Mouse (Mus musculus) lung, embryonic 16.5 days (tissue): ENCODE measurements around the gene Hyal2. TPM values are rescaled to one million over a fixed set of nuclear protein-coding genes. Genes with fewer than 3 reads are reported as not detected.

Experiments used
- ATAC-seq: fragments of 200-750 bp; cut with Nextera tagmentation; 2 replicates; pipeline ENCODE4 v1.8.0; 2017; ENCODE audit warnings: low read depth, mild to moderate bottlenecking, moderate library complexity
- H3K27ac ChIP-seq: fragments of 300-500 bp; sonication (generic); 2 replicates; pipeline ENCODE4 v1.5.1; 2014; ENCODE audit warnings: mild to moderate bottlenecking, control low read depth, low read length
- H3K27me3 ChIP-seq: fragments of 300-500 bp; sonication (generic); 2 replicates; pipeline ENCODE4 v1.6.1; 2014; ENCODE audit warnings: low read depth, low read length, mixed read lengths; ENCODE audit not compliant: control insufficient read depth, insufficient read depth
- H3K36me3 ChIP-seq: fragments of 300-500 bp; sonication (generic); 2 replicates; pipeline ENCODE4 v1.6.1; 2014; ENCODE audit warnings: low read length; ENCODE audit not compliant: control insufficient read depth, insufficient read depth
- H3K4me1 ChIP-seq: fragments of 300-500 bp; sonication (generic); replicated peaks from 2 replicates; pipeline ENCODE4 v1.6.1; 2014; ENCODE audit warnings: low read length, mixed read lengths; ENCODE audit not compliant: control insufficient read depth, insufficient read depth
- H3K4me2 ChIP-seq: fragments of 300-500 bp; sonication (generic); 2 replicates; pipeline ENCODE4 v1.6.1; 2014; ENCODE audit warnings: low read depth, low read length, control low read depth
- H3K4me3 ChIP-seq: fragments of 300-500 bp; sonication (generic); 2 replicates; pipeline ENCODE4 v1.5.1; 2014; ENCODE audit warnings: mild to moderate bottlenecking, low read length, control low read depth
- H3K9ac ChIP-seq: fragments of 300-500 bp; sonication (generic); 2 replicates; pipeline ENCODE4 v1.6.1; 2014; ENCODE audit warnings: low read length, control low read depth
- H3K9me3 ChIP-seq: fragments of 300-500 bp; sonication (generic); 2 replicates; pipeline ENCODE4 v1.6.1; 2016; ENCODE audit warnings: low read length; ENCODE audit not compliant: control insufficient read depth
- WGBS: fragments of 180-500 bp; shearing (Covaris S2); extraction: QIAGEN DNeasy Blood & Tissue Kit; methylation state at CpG from one replicate; pipeline ENCODE4 v1.1.7; 2014; 5-methylcytosine and 5-hydroxymethylcytosine counted together
- polyA plus RNA-seq: library from polyadenylated mRNA; unstranded; fragments of >200 nt; fragmentation: Nextera tagmentation; extraction: Ambion mirVana; gene quantifications from 2 replicates; pipeline ENCODE4 v1.2.1, GENCODE M21; 2015

Hyal2 gene
- polyA plus RNA-seq, 1 experiment from 2014 or later = 101 TPM

GRCm38 (mm10) chr9:107538231-107538630 is 29.5 kb upstream of the Hyal2 start:
- H3K9ac ChIP-seq = no peak overlapping the region
- no peak for ATAC-seq
- no peaks in the 10 kb centered on the region for H3K27me3 ChIP-seq
- H3K9me3 ChIP-seq = no peaks in the 10 kb centered on the region
- no peak overlapping the region for H3K4me2 ChIP-seq
- WGBS = 86% methylated on average over 7 of the region's 7 CpGs
- H3K27ac ChIP-seq = no peak overlapping the region
- no peak overlapping the region for H3K4me3 ChIP-seq
- H3K4me1 ChIP-seq = peaks cover 36% of the 10 kb centered on the region
- H3K36me3 ChIP-seq = peaks cover 23% of the 10 kb centered on the region

GRCm38 (mm10) chr9:107538711-107539110 is 29.0 kb upstream of the Hyal2 start:
- H3K27ac ChIP-seq = no peak overlapping the region
- H3K4me3 ChIP-seq = no peak overlapping the region
- H3K36me3 ChIP-seq = peaks cover 23% of the 10 kb centered on the region
- no peaks in the 10 kb centered on the region for H3K9me3 ChIP-seq
- ATAC-seq = no peak
- WGBS = 88% methylated on average over 3 of the region's 3 CpGs
- H3K9ac ChIP-seq = no peak overlapping the region
- H3K4me2 ChIP-seq = no peak overlapping the region
- H3K4me1 ChIP-seq = peaks cover 36% of the 10 kb centered on the region
- H3K27me3 ChIP-seq = no peaks in the 10 kb centered on the region

DNA sequence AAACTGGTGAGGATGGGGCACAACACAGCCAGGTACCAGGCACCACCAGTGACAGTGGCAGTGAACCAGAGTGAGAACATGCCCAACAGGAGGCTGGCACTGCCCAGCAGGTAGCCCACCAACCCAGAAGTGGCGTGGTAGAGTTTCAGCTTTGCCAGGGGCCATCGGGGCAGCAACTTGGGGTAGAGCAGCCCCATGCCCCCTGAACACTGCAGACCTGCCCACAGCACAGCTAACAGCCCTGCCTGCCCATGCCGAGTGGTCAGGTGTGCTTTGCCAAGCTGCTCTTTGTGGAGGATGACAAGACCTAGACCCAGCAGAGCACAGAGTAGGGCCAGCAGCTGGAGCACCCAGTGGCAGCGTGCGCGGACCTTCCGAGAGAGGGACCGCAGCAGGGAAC is 27.8 kb upstream of the Hyal2 start:
- Histone ChIP-seq H3K9me3 (no peaks in the 10 kb centered on the region), H3K27ac (no peak overlapping the region), H3K36me3 (peaks cover 32% of the 10 kb centered on the region), H3K9ac (no peak overlapping the region), H3K4me3 (no peak overlapping the region), H3K4me2 (no peak overlapping the region), H3K4me1 (peaks cover 36% of the 10 kb centered on the region), H3K27me3 (no peaks in the 10 kb centered on the region)
- no peak for ATAC-seq
- 90% methylated on average over 8 of the region's 8 CpGs for WGBS

DNA sequence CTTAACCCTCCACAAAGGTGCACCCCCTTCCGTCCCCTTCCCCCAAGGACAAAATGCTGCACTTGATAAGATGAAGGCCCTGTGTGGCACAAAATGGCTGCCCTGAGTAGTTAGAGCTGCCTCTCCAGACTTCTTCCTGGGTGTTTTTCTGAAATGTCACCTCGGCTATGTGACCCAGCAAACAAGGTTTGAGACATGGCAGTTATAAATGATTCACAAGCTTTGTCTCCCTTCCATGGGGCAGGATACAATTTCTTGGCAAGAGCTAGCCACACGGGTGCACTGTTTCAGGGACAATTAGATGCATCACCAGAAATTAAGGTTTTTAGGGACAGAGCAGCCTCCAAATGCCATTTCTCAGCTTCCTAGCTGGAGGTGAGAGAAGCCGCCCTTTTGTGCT is 27.3 kb upstream of the Hyal2 start:
- H3K36me3 ChIP-seq = peaks cover 32% of the 10 kb centered on the region

DNA sequence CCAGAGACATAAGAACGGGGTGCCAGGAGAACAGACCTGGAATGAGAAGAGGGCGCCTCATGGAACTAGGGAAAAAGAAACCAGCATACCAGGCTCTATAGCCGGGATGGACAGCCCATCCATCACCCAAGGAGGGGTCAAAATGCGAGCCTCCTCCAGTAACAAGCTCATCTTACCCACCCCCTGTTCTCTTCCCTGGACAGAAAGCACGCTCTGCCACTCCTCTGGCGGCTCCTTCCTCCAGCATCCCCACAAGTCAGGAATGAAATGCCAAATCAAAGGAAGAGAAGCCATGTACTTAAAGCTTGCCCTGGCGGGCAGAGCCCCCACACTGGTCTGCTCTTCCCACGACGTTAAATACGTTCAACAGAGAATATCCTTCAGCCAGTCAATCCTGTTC is 26.7 kb upstream of the Hyal2 start:
- no peak for ATAC-seq
- Histone ChIP-seq H3K9ac (peak overlapping the region; percentile 81), H3K36me3 (peaks cover 32% of the 10 kb centered on the region), H3K4me3 (peak overlapping the region; percentile 67), H3K27ac (peak overlapping the region; percentile 24; the same call in 1 of the 2 replicates), H3K4me1 (peaks cover 27% of the 10 kb centered on the region), H3K4me2 (peak overlapping the region; percentile 93), H3K27me3 (no peaks in the 10 kb centered on the region), H3K9me3 (no peaks in the 10 kb centered on the region)
- WGBS = 23% methylated on average over 10 of the region's 10 CpGs

More for the DNA sequence above, 27.3 kb upstream of the Hyal2 start:
- Histone ChIP-seq H3K27me3 (no peaks in the 10 kb centered on the region), H3K4me2 (no peak overlapping the region), H3K9me3 (no peaks in the 10 kb centered on the region), H3K4me1 (peaks cover 33% of the 10 kb centered on the region), H3K27ac (no peak overlapping the region), H3K9ac (no peak overlapping the region), H3K4me3 (no peak overlapping the region)
- ATAC-seq = no peak
- 52% methylated on average over 4 of the region's 4 CpGs for WGBS

- Histone ChIP-seq H3K9ac (peak within 1 kb of the TSS; percentile 81), H3K4me3 (peak within 1 kb of the TSS; percentile 67), H3K27me3 (no peaks in the 10 kb centered on the region), H3K4me1 (peaks cover 23% of the 10 kb centered on the region), H3K4me2 (peak within 1 kb of the TSS; percentile 93), H3K9me3 (no peaks in the 10 kb centered on the region), H3K36me3 (peaks cover 32% of the 10 kb centered on the region), H3K27ac (peak within 1 kb of the TSS; percentile 28)
- ATAC-seq = peak; percentile 89
- under 1% methylated on average over 46 of the region's 46 CpGs for WGBS
These were observed 26.0 kb upstream of the Hyal2 start, which contains the start of the genes Cyb561d2 and Nprl2 for GRCm38 (mm10) chr9:107541474-107542351. Gene Cyb561d2 (minus strand): TSS chr9:107542193. Gene Nprl2 (plus strand): TSS chr9:107542226.

DNA sequence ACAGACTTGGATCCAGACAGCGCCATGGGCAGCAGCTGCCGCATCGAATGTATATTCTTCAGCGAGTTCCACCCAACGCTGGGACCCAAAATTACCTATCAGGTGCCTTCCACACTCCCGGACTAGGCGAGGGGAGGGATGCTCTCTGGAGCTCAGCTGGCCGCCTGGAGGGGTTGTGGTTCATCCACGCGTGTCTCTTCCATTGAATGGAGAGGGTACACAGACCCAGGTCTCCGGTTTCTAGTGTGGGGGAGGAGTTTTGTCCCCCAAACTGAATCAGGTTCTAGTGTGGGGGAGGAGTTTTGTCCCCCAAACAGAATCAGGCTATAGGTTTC is 25.4 kb upstream of the Hyal2 start:
- Histone ChIP-seq H3K9ac (peak overlapping the region; percentile 81), H3K27ac (peak overlapping the region; percentile 16; the same call in 1 of the 2 replicates), H3K4me2 (peak overlapping the region; percentile 93), H3K27me3 (no peaks in the 10 kb centered on the region), H3K36me3 (peaks cover 32% of the 10 kb centered on the region), H3K4me1 (peaks cover 25% of the 10 kb centered on the region), H3K9me3 (no peaks in the 10 kb centered on the region), H3K4me3 (peak overlapping the region; percentile 67)
- 0 out of 2 replicates have a peak, but pooled peaks have one; percentile 4 for ATAC-seq
- WGBS = under 1% methylated on average over 11 of the region's 11 CpGs

DNA sequence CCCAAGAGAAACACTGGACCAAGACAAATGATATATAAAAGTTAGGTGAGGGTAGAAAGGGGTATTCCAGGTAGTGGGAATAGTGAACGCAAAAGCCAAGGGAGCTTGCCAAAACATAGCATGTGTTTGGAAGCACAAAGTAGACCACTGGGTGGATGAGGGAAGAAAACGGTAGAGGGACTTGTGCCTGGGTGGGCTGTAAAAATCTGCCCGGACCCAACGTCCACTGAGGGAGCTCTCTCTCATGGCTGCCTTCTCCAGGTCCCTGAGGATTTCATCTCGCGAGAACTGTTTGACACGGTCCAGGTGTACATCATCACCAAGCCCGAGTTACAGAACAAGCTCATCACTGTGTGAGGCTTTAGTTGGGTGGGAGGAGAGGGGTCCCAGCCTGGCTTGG is 25.0 kb upstream of the Hyal2 start:
- Histone ChIP-seq H3K27me3 (no peaks in the 10 kb centered on the region), H3K9me3 (no peaks in the 10 kb centered on the region), H3K36me3 (peaks cover 31% of the 10 kb centered on the region), H3K27ac (no peak overlapping the region), H3K4me1 (peaks cover 27% of the 10 kb centered on the region), H3K4me3 (peak overlapping the region; percentile 67), H3K9ac (peak overlapping the region; percentile 81), H3K4me2 (peak overlapping the region; percentile 93)
- no peak for ATAC-seq
- whole genome bisulfite sequencing = 35% methylated on average over 8 of the region's 8 CpGs

DNA sequence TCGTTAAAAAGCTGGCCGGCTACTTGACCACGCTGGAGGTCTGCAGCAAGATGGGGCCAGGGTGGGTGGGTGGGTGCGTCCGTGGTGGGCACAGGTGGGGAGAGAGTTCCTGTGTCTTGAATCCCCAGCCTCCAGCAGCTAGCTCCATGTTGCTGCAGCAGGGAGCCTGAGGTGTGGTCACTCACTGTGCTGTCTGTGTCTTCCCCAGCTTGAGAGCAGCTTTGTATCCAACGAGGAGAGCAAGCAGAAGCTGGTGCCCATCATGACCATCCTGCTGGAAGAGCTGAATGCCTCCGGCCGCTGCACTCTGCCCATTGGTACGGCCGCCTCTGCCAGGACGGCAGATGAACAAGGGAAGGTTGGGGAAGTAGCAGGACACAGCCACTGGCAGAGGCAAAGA is 24.4 kb upstream of the Hyal2 start:
- Histone ChIP-seq H3K4me2 (0 out of 2 replicates have a peak overlapping the region, but pooled peaks have one; percentile 93), H3K4me1 (peaks cover 27% of the 10 kb centered on the region), H3K36me3 (peaks cover 25% of the 10 kb centered on the region), H3K27me3 (no peaks in the 10 kb centered on the region), H3K4me3 (no peak overlapping the region), H3K9ac (no peak overlapping the region), H3K9me3 (no peaks in the 10 kb centered on the region), H3K27ac (no peak overlapping the region)
- 78% methylated on average over 11 of the region's 11 CpGs for WGBS
- ATAC-seq = no peak
